Mouse (Mus musculus) liver, postnatal 0 days (tissue): ENCODE measurements around the gene Nhlrc4.

Source experiments
- CTCF ChIP-seq: sonication (generic); IDR thresholded peaks from 2 replicates; pipeline ENCODE4 v1.5.1; 2016; ENCODE audit warnings: antibody characterized with exemption, low read depth
- EP300 ChIP-seq: IDR thresholded peaks from 2 replicates; pipeline ENCODE4 v1.6.1; 2016; ENCODE audit warnings: antibody characterized with exemption, low read depth, mild to moderate bottlenecking

GRCm38 (mm10) chr17:25943221-25943620 is 1.5 kb downstream of the Nhlrc4 start:
- TF ChIP-seq EP300: no peak
- peak; percentile 44 for TF ChIP-seq CTCF
